Mouse (Mus musculus): ENCODE measurements at regions not wholly inside any gene's neighbourhood (a gene's known extent, or its start where the extent isn't known, plus 50 kb on each side); places are given as distances from the start of the nearest gene placed in this dataset.

- no peak for DNase-seq
Observed at GRCm38 (mm10) chr8:115897086-115897485, 189.5 kb upstream of the Maf start.

GRCm38 (mm10) chr8:115896066-115896465 is 188.5 kb upstream of the Maf start:
- DNase-seq = no peak

- DNase-seq = no peak
Observed at GRCm38 (mm10) chr8:115888278-115888677, 180.7 kb upstream of the Maf start.

DNA sequence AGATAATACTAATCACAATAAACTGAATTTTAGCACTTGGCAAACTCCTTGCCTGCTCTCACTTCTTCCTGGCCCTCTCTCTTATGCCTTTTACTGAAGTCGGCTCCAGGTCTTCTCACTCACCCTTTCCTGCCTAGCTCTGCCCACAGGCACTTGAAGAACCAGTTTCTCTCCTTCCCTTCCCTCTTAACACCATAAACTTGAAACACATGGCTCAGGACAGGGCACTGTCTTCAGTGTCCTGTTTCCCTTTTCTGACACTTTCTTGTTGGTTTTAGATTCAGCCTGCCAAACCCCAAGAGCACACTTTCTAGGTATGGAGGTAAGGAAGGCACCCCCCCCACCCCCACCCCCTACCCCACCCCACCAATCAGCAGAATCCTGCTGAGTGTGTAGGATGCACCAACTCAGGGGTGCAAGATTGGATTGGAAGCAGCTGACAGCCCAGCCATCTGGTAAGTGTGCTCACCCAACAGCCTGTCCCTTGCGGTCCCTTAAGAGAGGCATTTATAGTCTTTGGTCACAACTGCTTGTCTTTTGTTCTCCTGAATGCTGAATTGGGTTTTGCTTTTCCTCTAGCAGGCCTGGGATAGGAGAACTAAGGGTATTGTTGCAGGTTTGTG is 177.6 kb upstream of the Maf start:
- DNase-seq = no peak

GRCm38 (mm10) chr8:115883808-115884207 is 176.2 kb upstream of the Maf start:
- no peak for DNase-seq

DNA sequence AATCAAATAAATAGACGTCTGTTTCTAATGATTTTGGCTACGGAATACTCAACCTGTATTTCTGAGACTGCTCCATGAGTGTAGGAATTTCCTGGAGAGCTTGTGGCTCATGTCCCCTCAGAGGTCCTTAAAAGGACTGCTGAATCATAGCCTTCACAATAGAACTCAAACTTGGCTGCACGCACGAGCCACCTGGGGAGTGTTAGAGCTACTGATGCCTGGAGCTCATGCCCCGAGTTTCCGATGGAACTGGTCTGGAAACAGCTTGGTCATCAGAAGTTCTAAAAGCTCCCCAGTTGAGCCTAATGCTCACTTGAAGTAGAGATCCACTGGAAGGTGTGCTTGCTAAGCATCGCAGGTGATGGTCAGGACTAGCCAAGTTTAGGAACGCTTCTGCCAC is 174.3 kb upstream of the Maf start:
- DNase-seq = no peak

DNA sequence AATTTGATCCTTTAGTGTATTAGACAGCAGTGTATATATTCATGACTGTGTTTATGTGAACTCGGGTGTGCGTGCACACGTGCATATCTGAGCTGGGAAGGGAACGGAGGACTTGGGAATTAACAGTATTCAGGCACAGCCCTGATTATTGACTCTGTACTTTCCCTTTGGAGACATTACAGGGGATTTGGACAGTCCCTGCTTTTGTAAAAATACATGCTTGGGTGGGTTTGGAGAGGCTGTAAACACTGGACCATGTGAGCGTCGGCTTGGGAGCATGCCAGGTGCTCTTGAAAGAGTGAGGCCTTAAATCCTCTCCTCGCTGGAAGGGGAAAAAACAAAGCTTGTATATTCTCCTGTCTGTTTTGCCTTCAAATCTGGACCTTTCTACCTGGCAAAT is 167.2 kb upstream of the Maf start:
- no peak for DNase-seq

DNA sequence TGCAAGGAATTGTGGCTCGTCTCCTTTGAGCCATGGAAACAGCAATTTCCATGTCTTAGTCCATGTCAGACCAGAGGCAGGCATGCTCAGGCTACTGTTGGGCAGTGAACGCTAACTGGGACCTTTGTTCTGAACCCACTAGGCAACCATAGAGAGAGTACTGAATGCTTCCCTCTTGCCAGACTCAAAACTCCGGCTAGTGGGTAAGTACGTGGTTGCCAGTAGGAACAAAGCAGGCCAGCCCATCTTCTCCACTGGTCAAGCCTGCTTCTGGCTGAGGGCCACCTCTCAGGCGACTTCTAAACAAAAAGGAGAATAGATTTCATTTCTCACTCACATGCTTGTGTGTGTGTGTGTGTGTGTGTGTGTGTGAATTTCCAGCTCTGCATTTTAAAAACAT is 163.8 kb upstream of the Maf start:
- DNase-seq = no peak

GRCm38 (mm10) chr8:115861381-115861780 is 153.8 kb upstream of the Maf start:
- DNase-seq = no peak

DNA sequence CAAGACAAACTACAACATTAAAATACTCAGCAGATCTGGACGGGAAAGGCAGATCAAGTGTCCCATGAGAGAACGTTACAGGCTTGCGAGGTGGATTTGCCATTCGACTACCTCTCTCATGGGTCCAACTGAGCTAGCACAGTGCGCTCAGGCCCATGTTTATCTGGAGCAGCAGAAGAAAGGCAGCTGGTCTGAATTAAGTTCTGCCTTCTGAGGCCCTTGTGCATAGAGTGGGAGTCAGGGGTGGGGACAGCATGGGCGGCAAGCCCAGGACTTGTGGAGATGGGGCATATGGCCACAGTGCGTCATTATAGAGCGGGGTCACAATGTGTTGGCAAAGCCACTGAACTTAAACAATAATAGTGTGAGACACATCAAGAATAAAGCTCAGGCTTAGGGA is 151.8 kb upstream of the Maf start:
- no peak for DNase-seq

DNA sequence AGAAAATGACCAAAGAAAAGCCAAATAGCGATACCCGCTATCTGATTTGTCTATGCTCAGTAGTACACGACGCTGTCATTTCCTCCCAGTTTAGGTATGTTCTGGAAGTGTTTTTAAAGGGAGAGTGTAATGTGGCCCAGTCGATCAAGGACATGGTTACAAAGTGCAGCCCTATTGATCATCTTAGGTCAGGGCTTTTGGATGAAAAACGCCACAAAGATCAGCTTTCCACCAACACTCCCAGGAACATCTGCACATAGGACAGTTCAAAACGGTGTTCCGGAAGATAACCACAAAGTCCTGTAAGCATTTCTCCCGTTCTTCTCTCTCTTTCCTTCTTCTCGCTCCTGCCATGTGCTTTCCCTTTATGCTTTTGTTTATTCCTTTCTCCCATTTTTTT is 149.2 kb upstream of the Maf start:
- no peak for DNase-seq

DNA sequence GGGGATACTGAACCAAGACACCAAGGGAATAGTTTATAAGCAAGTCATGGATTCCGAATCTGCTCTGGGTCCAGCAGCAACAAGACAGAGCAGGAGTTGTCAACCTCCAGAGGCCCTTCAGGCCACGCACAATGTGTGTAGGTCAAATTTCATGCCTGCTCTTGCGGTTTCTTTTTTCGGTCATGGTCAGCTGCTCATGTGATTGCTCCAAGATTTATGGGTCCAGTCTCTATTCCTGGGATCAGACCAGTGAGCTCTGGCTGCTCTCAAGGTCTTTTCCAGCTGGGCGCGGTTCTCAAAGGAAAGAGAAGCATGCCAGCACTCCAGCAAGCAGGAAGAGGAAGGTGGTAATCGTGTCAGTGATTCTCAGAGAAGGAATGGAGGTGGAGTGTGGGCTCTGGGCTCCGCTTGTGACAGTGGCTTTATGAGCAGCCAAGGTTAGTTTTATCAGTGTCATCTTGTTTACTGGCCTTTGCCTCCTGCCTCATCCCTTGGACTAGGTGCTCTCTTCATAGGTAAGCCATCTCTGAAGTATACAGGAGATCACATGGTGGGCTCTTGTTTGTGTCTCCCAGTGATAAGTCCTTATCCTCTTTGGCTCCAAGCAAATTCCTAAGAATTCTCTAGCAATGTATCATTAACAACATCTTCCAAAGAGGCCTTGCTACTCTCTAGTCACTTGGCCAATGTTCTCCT is 148.5 kb upstream of the Maf start:
- no peak for DNase-seq

DNA sequence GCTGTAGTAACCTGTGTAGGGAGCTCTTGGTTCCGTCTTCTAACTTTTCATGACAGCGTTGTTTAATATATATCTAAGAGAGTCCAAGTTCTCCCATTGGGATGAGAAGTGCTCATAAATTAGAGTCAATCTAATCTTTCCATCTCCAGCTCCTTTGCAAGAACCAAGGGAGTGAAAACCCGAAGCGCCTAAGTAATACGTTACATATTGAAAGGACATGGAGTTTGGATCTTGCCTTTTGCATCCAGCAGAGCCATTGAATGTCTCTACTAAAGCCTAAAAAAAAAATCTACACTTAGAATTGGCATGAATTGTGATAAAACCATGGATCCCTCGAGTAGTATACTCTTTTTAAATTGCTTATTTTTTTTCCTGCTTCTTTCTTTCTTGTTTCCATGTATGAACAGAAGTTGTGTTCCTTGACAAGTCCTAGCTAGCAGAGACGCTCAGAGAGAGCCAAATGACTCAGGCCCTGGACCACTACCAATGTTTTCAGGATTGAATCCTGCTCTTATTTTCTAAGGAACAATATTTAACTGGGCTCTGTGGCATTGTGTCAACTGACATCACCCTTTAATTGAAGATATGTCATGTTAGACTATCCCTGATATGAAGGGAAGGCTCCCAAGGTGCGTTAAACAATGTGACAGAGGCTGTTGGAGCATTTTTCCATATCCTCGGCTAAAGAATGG is 146.8 kb upstream of the Maf start:
- DNase-seq = no peak

GRCm38 (mm10) chr8:115850552-115850951 is 143.0 kb upstream of the Maf start:
- DNase-seq = no peak

DNA sequence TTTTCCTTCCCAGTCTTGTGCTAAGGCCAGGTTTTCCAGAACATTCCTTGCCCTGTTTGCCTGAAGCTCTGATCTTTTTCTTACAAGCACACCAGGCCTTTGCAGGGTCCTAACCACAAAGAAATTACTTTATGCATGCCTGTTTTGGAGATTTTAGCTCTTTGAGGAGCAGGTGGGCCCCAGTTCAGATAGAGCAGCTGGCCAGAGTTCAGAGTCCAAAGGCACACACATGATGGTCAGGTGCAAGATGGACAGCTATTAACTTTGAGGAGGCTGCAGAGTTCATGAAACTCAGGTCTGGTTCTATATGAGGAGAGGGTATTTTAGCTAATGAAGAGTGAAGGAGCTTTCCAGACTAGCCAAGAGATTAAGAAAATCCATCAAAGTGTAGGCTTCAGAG is 125.8 kb upstream of the Maf start:
- DNase-seq = no peak

GRCm38 (mm10) chr8:115831675-115832074 is 124.1 kb upstream of the Maf start:
- DNase-seq = no peak

- no peak for DNase-seq
Observed at GRCm38 (mm10) chr8:115830012-115830662, 122.5 kb upstream of the Maf start.

DNA sequence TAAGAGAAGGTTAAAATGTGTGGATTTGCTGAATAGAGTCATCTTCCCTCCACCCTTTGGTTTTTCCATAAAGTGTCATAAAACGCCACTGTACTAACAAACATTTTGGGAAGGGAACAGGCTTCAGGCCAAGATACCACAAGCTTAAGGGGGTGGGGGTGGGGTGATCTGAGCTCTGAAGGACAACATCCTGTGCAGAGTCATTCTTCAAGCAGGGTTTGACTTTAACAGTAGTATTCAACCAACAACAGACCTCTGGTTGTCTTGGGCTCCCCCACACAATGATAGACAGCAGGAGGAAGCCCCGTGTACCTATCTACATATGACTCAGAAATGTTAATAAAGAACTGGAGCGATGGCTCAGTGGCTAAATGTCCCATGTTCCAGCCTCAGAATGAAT is 118.9 kb upstream of the Maf start:
- no peak for DNase-seq

DNA sequence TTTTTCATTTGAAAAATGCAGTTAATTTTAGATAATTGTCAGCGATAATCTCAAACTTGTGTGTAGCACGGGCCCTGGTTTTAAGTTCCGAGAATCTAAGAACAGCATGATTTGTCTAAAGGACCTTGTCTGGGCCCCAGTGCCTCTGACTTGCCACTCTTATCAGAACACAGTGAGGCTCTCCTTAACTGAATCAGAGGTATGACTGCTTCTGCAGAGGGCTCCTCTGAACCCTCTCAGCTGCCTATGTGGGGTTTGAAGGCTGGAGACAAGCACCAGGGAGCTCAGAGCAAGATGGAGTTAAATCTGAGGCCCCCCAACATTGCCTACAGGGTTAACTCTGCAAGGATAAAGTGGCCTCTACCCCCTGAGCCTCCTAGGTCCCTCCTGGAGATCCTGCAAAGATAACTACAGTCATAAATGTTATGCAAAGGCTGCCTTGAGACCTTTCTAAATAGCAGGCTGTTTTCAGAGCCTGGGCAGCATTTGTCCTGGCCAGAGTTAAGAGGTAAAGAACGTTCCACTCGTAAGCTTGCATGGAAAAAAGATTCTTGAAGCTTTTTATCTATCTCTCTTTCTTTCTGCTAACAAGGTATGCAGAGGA is 118.4 kb upstream of the Maf start:
- no peak for DNase-seq

- DNase-seq = no peak
Observed at GRCm38 (mm10) chr8:115824478-115824785, 116.8 kb upstream of the Maf start.

DNA sequence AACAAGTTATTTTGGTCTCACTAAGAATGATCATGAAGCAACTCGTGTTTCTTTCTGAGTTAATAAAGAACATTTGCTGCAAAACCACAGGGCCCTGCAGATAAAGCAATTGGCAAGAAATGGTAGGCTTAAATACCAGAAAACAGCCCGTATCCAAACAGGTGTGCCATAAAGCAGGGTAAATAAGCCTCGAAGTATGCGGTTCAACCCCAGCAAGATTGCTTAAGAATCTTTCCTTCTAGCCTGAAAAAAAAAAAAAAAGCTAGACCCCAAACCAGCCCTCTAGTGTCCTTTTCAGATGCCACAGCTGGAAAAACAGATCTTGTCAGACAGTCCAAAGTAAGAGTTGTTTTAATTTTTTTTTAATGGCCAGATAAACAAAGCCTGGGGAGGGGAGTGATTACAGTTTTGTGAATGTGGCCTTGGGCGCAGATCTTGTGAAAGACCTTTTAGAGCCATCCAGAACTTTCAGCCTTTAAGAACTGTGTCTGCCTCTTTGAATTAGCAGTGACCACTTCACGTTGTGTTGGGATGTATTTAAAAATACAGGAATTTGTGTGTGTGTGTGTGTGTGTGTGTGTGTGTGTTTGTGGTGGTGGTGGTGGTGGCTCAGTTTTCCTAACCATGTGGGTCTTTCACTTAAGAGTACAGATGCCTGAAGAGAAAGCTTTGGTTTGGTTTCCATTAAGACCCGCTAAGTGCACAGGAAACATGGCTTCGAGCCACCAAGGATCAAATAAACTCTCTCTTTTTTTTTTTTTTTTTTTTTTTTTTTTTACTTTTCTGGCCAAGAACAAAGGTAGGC is 116.3 kb upstream of the Maf start:
- DNase-seq = no peak

DNA sequence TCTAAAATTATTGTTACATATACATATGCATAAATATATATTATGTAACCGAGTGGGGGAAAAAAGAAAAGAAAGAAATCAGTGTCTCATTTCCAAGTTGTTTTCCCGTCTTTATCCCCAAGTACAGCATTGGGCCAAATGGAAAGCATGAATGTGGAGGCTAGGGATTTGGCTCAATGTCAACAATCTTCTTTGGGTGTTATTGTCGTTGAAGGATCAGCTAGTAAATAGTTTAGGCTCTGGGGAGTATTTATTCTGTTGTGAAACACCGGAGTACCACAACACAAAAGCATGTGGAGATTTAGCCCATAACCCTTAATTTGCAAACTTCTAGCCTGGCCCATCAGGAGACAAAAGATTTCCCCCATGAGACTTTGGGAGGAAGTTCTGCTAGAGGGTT is 105.8 kb upstream of the Maf start:
- no peak for DNase-seq

GRCm38 (mm10) chr8:115806579-115806978 is 99.0 kb upstream of the Maf start:
- DNase-seq = no peak
